ENCODE assay signal across 10 mouse cellular contexts in the genomic region with DNA sequence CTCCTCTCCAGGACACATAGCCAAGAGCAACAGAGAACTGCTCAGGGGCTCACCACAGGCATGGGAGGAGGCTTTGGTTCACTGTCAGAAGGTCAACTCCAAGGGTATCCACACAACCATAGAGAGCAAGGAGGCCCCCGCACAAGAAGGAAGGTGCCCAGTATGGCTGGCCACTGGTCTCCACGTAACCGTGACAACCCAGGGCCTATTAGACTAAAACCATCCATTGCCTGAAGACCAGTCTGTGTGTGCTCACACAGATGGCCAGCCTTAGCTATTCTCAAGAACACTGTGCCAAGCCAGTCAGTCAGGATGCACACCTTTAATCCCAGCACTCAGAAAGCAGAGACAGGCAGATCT.
DNase-seq lines count a peak whose midpoint lies in the region; ATAC-seq and TF ChIP-seq lines count a peak whose summit lies in the region.
"Had no signal": no experiment of that assay in that cellular context is flagged by ENCODE, and none has a peak within 500 bp of the region (broad histone marks: within the 10 kb centered on the region; RNA-seq: fewer than 3 reads in every experiment).

No protein-coding gene starts in this region.

- H3K9ac ChIP-seq in heart, embryonic 13.5 days, result peak overlapping the region; percentile 58; the same call in 1 of the 2 replicates
- H3K9ac ChIP-seq in lung, embryonic 16.5 days (ENCODE audit: low read length), result no peak overlapping the region
- no peak overlapping the region for H3K9ac ChIP-seq in hindbrain, embryonic 13.5 days
- no peak overlapping the region for H3K9ac ChIP-seq in stomach, postnatal 0 days (ENCODE audit: low read length)

- H3K27me3 ChIP-seq in heart, embryonic 13.5 days (replicated peaks), result no peaks in the 10 kb centered on the region
- H3K27me3 ChIP-seq in lung, embryonic 16.5 days (ENCODE audit: control insufficient read depth, insufficient read depth, low read depth, low read length), result no peaks in the 10 kb centered on the region
- H3K27me3 ChIP-seq in hindbrain, embryonic 13.5 days, result no peaks in the 10 kb centered on the region
- no peaks in the 10 kb centered on the region for H3K27me3 ChIP-seq in stomach, postnatal 0 days (ENCODE audit: control insufficient read depth, insufficient read depth, low read length)

- no peak for TF ChIP-seq EP300 in stomach, postnatal 0 days (optimal IDR thresholded peaks at IDR 0.05)

- no peak for ATAC-seq in heart, embryonic 13.5 days (ENCODE audit: extremely low read depth, insufficient number of reproducible peaks, low FRiP score, low TSS enrichment)
- ATAC-seq in lung, embryonic 16.5 days (ENCODE audit: low read depth), result no peak
- no peak for ATAC-seq in hindbrain, embryonic 13.5 days (ENCODE audit: low FRiP score)
- ATAC-seq in stomach, postnatal 0 days (ENCODE audit: low FRiP score, low TSS enrichment), result 0 out of 2 replicates have a peak, but pooled peaks have one; percentile 27

- WGBS in heart, embryonic 13.5 days, result 87% methylated on average over 3 of the region's 3 CpGs
- WGBS in lung, embryonic 16.5 days, result 88% methylated on average over 3 of the region's 3 CpGs
- 82% methylated on average over 3 of the region's 3 CpGs for WGBS in hindbrain, embryonic 13.5 days
- WGBS in stomach, postnatal 0 days, result 96% methylated on average over 3 of the region's 3 CpGs

- DNase-seq in heart, postnatal 10 days, result no peak
- DNase-seq in lung, postnatal 10 days, result no peak
- no peak for DNase-seq in stomach, postnatal 0 days (ENCODE audit: low spot score)
- DNase-seq in layer of hippocampus, adult 9-11 months, result no peak
- DNase-seq: cerebellum, postnatal 10 days; lung, postnatal 4 days; right cerebral cortex, postnatal 25 days had no signal

- peaks cover 76% of the 10 kb centered on the region for H3K4me1 ChIP-seq in heart, embryonic 13.5 days
- H3K4me1 ChIP-seq in lung, embryonic 16.5 days (replicated peaks; ENCODE audit: control insufficient read depth, insufficient read depth, low read length), result peaks cover 25% of the 10 kb centered on the region
- peaks cover 36% of the 10 kb centered on the region for H3K4me1 ChIP-seq in hindbrain, embryonic 13.5 days (replicated peaks)
- H3K4me1 ChIP-seq in stomach, postnatal 0 days (replicated peaks; ENCODE audit: control insufficient read depth, insufficient read depth), result peaks cover 4% of the 10 kb centered on the region

- intact Hi-C loops in heart, postnatal 10 days (cut with DNase I), result no loop called here

- H3K4me3 ChIP-seq in heart, embryonic 13.5 days, result no peak overlapping the region
- no peak overlapping the region for H3K4me3 ChIP-seq in lung, embryonic 16.5 days (ENCODE audit: low read length)
- H3K4me3 ChIP-seq in hindbrain, embryonic 13.5 days, result no peak overlapping the region
- no peak overlapping the region for H3K4me3 ChIP-seq in stomach, postnatal 0 days (ENCODE audit: low read depth, low read length)

- no peaks in the 10 kb centered on the region for H3K36me3 ChIP-seq in heart, embryonic 13.5 days
- no peaks in the 10 kb centered on the region for H3K36me3 ChIP-seq in lung, embryonic 16.5 days (ENCODE audit: control insufficient read depth, insufficient read depth, low read length)
- H3K36me3 ChIP-seq in hindbrain, embryonic 13.5 days, result no peaks in the 10 kb centered on the region
- peaks cover 2% of the 10 kb centered on the region; the same call in 1 of the 2 replicates for H3K36me3 ChIP-seq in stomach, postnatal 0 days (ENCODE audit: control insufficient read depth, insufficient read depth, low read length)

- H3K4me2 ChIP-seq in heart, embryonic 13.5 days, result peak overlapping the region; percentile 42
- no peak overlapping the region for H3K4me2 ChIP-seq in lung, embryonic 16.5 days (ENCODE audit: low read depth, low read length)
- no peak overlapping the region for H3K4me2 ChIP-seq in hindbrain, embryonic 13.5 days
- H3K4me2 ChIP-seq in stomach, postnatal 0 days (replicated peaks; ENCODE audit: low read depth), result no peak overlapping the region

- no peaks in the 10 kb centered on the region for H3K9me3 ChIP-seq in heart, embryonic 13.5 days
- no peaks in the 10 kb centered on the region for H3K9me3 ChIP-seq in lung, embryonic 16.5 days (ENCODE audit: control insufficient read depth, low read length)
- H3K9me3 ChIP-seq in hindbrain, embryonic 13.5 days, result no peaks in the 10 kb centered on the region
- H3K9me3 ChIP-seq in stomach, postnatal 0 days (ENCODE audit: control insufficient read depth, low read length), result no peaks in the 10 kb centered on the region

- no peak for TF ChIP-seq CTCF in stomach, postnatal 0 days (IDR thresholded peaks at IDR 0.05; ENCODE audit: low read depth)

- H3K27ac ChIP-seq in heart, embryonic 13.5 days (replicated peaks), result peak overlapping the region; percentile 73
- H3K27ac ChIP-seq in lung, embryonic 16.5 days (ENCODE audit: low read length), result 0 out of 2 replicates have a peak overlapping the region, but pooled peaks have one; percentile 12
- H3K27ac ChIP-seq in hindbrain, embryonic 13.5 days, result 0 out of 2 replicates have a peak overlapping the region, but pooled peaks have one; percentile 1
- H3K27ac ChIP-seq in stomach, postnatal 0 days (replicated peaks), result no peak overlapping the region
